Mouse (Mus musculus): ENCODE measurements at regions not wholly inside any gene's neighbourhood (a gene's known extent, or its start where the extent isn't known, plus 50 kb on each side); places are given as distances from the start of the nearest gene placed in this dataset.

DNA sequence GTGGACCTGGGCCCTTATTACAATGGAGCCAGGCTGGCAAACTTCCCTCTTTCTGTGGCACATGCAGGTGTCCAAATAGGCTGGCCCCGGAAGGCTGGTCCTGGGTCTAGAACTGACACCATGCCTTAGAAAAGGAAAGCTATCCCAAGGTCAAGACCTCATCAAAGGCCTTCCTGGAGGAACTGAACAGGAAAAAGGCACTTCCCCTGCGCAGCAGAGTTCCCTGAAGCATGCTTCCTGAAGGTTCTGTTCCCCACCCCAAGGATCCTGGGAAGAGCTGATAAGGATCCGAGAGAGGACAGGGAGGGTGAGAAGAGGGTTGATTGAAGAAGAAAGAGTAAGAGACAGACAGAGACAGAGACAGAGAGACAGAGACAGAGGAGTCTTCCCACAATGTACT lies 204.0 kb downstream of the Bcor start:
- TF ChIP-seq CTCF (IDR thresholded peaks at IDR 0.05; ENCODE audit: borderline replicate concordance, insufficient read depth, low read depth, low read length) (no peak), POLR2A (IDR thresholded peaks at IDR 0.05; ENCODE audit: borderline replicate concordance, insufficient read depth, low read length) (no peak)
